Mouse (Mus musculus) inflammation-experienced regulatory T-cells, adult 6 months (primary cell): ENCODE data around the gene Fuca2. TPM values are rescaled to one million over a fixed set of nuclear protein-coding genes. Genes with fewer than 3 reads are reported as not detected.
"Not testable (repeated sequence)": the region's sequence is repeated elsewhere in the genome, so short reads cannot be mapped to it uniquely, and the experiment has no call there.

ENCODE experiments used
- ATAC-seq: one replicate; pipeline ENCODE4 v1.8.0; 2017
- polyA plus RNA-seq, 3 experiments: library from polyadenylated mRNA; unstranded; fragments of 100-300 nt; shearing (Covaris generic); gene quantifications; one replicate each; pipeline ENCODE4 v1.2.1; 2017

The Fuca2 gene
- polyA plus RNA-seq: 10 to 100 TPM; 42.3 to 70.1 (median 59.4) TPM

DNA sequence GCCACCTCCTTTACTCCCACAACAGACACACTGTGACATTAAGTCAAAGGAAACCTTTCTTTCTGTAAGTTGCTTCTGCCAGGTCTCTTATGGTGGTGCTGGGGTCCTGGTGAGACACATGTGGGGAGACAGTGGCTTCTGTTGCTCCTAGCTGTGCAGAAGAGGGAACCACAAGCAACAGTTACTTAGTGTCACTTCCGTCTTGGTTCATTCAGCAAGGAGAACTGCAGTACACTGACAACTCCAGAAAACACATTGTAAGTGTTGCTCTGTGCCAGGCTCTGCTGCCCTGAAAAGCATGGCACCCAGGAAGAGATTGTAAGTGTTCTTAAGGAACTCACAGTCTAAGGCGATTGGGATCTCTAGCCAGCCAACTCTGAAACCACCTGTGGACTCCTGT is at the start of gene Fuca2:
Fuca2 (plus strand) TSS at position 210 of the 400 bp plus-strand sequence.
- no peak for ATAC-seq

- no peak for ATAC-seq
Measured at GRCm38 (mm10) chr10:13451640-13452039, 47.7 kb upstream of the Fuca2 start.

DNA sequence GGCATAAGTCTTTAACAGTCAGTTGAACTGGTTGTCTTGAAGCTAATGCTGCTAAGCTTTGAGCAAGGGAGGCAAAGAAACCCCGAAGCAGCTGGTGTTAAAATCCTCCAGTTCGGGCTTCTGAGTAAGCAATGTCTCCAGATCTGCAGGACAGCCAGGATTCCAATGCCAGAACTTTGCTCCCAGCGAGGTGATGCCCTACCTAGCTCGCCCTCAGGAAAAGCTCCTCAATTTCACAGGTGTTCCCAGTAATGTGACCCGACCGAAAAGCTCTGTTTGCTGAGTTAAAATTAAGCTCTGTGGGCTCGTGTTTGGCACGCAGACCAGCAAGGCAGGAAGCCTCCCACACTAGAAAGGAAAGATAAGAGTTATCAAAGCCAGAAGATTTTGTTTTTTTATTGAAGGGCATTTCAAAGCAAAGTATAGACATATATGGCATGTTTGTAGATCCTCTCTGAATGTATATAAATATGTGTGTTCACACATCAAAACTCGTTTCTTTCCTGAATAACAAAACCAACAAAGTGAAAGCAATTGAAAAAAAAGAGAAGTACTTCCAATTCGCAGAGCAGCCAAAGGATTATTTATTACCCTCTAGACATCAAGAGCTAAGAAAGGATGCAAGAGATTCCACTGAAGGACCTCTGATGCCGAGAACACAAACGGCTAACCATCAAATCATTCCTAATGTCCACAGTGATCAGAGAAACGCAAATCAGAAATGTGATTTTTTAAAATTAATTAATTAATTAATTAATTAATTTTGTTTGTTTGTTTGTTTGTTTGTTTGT is 45.9 kb upstream of the Fuca2 start:
- peak; percentile 56 for ATAC-seq

DNA sequence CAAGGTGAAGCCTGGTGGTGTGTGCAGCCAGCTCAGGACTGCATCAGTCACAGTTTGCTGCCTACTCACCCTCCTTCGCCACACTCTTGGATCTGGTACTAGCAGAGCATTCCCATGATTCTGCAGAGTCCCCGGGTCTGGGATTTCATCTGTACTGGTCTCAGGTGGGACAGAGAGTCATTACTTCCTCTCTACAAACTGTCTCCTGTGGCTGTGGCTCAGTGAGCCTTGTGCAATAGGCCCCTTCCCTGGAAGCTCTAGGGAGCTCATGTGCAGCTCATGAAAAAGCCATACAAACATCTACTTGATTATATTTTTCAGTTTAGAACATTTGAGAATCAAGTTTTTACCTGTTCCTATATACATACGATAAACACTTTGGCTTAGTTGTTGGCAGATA is 35.0 kb upstream of the Fuca2 start:
- not testable (repeated sequence) for ATAC-seq

- peak; percentile 66 for ATAC-seq
Measured at GRCm38 (mm10) chr10:13466925-13467324, 32.4 kb upstream of the Fuca2 start.

- ATAC-seq: not testable (repeated sequence)
Measured at GRCm38 (mm10) chr10:13468025-13468529, 31.3 kb upstream of the Fuca2 start.

DNA sequence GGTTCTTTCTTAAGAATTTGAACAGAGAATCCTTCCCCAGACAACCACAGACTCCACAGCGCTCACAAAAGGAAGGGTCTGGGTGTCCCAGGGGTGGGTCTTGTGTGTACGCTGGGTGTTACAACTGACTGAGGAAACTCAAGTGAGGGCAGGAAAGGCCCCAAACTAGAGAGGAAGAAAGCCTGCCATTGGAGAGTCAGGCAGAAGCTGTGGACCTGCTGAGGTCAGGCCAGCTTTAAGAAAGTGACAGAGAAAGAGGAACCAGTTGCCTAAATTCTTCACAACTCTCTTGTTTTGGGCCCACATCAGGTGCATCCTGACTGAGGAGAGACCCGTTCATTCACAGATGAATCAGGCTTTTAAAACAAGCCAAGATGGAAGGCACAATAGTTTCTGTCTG is 29.1 kb upstream of the Fuca2 start:
- no peak for ATAC-seq

- ATAC-seq: no peak
Measured at GRCm38 (mm10) chr10:13473287-13473832, 26.0 kb upstream of the Fuca2 start.

DNA sequence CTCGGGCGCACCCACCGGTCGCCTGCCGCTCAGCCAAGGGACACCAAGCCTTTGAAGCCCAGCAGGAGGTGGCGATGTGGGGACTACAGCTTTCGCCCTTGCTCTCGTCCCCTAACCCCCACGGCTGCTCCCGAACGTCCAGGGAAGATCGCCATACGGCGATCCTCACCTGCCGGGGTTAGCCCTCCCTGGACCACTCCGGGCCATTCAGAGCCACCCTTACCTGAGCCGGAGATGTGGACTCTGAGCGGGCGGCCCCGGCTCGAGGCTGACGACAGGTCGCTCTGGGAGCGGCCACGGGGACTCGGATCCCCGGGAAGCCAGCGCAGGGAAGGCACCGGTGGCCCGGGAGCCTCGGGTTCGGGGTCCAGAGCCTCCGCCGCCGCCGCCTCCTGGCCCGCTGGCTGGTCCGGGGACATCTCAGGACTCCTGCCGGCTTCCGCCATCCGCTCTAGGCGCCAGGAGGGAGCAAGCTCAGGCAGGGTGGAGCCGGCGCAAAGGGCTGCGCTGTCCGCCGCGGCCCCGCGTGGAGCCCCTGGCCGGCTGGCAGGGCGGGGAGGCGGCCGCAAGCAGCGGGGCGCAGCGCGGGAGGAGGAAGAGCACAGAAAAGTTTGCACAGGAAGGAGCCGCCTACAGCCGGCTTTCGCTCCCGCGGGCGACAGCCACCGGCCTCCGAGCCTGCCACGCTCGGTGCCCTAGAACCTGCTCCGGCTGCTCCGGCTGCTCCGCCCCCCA is 25.3 kb upstream of the Fuca2 start, which contains the start of gene Phactr2:
Phactr2 (minus strand) TSS at position 580 of the 735 bp plus-strand sequence.
- ATAC-seq: peak; percentile 76

GRCm38 (mm10) chr10:13474568-13474955 is 24.8 kb upstream of the Fuca2 start:
- peak; percentile 26 for ATAC-seq

- ATAC-seq: peak; percentile 18
Measured at GRCm38 (mm10) chr10:13475121-13475520, 24.2 kb upstream of the Fuca2 start.

GRCm38 (mm10) chr10:13479341-13479740 is 20.0 kb upstream of the Fuca2 start:
- no peak for ATAC-seq

- ATAC-seq: no peak
Measured at GRCm38 (mm10) chr10:13485958-13486357, 13.4 kb upstream of the Fuca2 start.

DNA sequence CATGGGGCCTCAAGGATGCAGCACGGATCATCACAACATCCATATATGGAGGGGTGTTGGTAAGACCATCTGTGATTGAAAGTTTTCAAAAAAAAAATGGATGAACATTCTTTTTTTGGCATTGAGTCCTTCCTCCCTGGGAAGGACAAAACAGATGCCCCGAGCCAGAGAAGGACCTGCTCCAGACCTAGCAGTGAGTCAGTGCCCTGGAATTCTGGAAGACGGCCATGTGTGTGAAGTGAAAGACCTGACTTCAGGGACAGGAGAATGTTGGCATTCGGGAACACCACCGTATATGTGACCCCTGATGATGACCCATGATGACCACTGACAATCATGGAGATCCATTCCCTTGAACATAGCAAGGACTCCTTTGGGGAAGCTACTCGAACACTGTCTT is 9.7 kb upstream of the Fuca2 start:
- no peak for ATAC-seq

GRCm38 (mm10) chr10:13493978-13494686 is 5.2 kb upstream of the Fuca2 start:
- ATAC-seq: no peak

GRCm38 (mm10) chr10:13496315-13496714 is 3.0 kb upstream of the Fuca2 start:
- ATAC-seq: no peak

GRCm38 (mm10) chr10:13500473-13500872 is 1.1 kb downstream of the Fuca2 start:
- ATAC-seq: peak; percentile 5

- peak; percentile 96 for ATAC-seq
Measured at GRCm38 (mm10) chr10:13500938-13501496, 1.7 kb downstream of the Fuca2 start.

GRCm38 (mm10) chr10:13501533-13501932 is 2.2 kb downstream of the Fuca2 start:
- ATAC-seq: not testable (repeated sequence)

DNA sequence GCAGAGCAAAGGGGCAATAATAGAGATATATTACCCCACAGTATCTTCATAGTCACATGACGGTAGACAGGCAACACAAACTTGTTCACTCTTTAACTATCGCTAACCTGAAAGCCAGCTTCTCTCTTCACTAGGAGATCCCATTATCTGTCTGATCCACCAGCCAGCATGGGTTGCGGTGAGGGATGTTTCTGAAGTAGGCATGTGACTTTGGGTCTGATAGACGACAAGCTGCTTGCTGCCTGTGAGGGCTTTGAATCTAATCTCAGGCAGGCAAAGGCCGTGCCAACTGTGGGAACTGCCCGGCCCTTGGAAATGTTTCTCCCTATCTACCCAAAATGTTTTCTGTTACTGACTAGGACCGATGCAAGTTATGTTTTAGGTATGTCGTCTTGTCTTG is 3.0 kb downstream of the Fuca2 start:
- ATAC-seq: no peak

- no peak for ATAC-seq
Measured at GRCm38 (mm10) chr10:13521857-13522256, 22.5 kb downstream of the Fuca2 start.

- ATAC-seq: no peak
Measured at GRCm38 (mm10) chr10:13528155-13528554, 28.8 kb downstream of the Fuca2 start.
